Mouse (Mus musculus): ENCODE measurements around the gene Dusp22.

- TF ChIP-seq POLR2A (IDR thresholded peaks at IDR 0.05; ENCODE audit: borderline replicate concordance, low read depth, low read length), result no peak
- TF ChIP-seq CTCF (IDR thresholded peaks at IDR 0.05; ENCODE audit: low read depth, low read length), result no peak
These were observed 47.6 kb upstream of the Dusp22 start for GRCm38 (mm10) chr13:30612079-30612794.
